Mouse (Mus musculus) hindlimb bud, embryonic 11.5 days (tissue): ENCODE measurements at regions not wholly inside any gene's neighbourhood (a gene's known extent, or its start where the extent isn't known, plus 50 kb on each side); places are given as distances from the start of the nearest gene placed in this dataset.

Experiments
- DNase-seq: peaks from one replicate; pipeline ENCODE4 v3.0.0-alpha.2; 2012; ENCODE audit warnings: low read depth, low spot score; ENCODE audit errors: extremely low spot score

DNA sequence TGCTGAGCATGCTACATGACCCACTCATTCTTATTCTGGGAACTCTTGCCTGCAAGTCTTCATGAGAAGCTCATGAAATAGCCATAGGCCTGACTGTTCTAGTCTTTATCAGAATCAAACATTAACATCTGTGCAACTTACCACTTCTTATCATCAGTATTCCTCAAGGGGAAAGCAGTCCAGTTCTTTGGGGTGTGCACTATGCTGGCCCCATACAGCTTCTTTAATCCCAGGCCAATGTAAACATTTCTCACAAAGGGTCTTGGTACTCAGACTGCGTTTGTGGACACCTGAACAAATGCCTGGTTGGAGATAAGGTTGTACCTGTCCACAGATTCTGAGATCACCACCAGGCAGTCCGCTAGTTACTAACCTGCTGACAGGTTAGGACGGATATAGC is 51.3 kb downstream of the 3110018I06Rik start:
- DNase-seq = no peak

DNA sequence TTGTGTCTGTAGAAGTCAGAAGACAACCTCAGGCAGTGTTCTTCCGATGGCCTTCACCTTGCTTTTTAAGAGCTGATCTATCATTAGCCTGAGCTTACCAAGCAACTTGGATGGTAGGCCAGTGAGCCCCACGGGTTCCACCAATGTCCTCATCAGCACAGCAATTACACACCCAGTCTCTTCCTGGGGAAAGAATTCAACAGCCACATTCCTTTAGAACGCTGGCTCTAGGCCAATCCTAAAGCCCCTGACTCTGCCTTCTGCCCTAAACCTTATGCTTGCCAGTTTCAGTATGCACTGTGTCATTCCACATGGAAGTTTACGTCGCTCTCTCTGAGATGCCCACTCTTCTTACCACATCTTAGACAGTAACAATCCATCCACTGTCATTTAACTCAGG is 52.8 kb downstream of the 3110018I06Rik start:
- DNase-seq = no peak

DNA sequence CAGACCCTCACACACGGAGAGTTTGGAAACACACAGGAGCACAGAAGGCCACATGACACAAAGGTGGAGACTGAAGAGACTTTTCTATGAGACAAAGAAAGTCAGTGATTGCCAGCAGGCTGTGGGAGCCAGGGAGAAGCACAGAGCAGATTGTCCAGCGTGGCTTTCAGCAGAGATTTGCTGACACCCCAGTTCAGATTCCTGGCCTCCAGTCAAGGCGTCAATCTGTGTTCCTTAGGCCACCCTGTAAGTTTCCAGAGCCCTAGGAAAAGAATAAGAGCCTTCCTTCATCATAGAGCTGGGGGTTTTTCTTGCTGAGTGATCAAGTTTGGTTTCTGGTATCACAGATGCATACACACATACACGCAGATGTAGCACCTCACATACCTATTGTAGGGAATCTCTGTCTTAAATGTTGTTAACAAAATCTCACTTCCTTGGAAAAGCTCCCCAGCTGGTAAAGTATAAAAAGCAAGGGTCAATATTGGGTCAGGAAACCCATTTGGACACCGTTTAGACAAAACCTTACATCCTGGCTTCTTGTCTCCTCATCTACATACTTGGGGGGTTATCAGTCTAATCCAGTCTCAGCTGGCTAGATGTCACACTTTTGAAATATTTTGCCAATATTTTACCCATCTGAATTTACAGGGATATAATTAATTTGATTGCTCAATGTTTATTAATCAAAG is 58.9 kb downstream of the 3110018I06Rik start:
- no peak for DNase-seq

DNA sequence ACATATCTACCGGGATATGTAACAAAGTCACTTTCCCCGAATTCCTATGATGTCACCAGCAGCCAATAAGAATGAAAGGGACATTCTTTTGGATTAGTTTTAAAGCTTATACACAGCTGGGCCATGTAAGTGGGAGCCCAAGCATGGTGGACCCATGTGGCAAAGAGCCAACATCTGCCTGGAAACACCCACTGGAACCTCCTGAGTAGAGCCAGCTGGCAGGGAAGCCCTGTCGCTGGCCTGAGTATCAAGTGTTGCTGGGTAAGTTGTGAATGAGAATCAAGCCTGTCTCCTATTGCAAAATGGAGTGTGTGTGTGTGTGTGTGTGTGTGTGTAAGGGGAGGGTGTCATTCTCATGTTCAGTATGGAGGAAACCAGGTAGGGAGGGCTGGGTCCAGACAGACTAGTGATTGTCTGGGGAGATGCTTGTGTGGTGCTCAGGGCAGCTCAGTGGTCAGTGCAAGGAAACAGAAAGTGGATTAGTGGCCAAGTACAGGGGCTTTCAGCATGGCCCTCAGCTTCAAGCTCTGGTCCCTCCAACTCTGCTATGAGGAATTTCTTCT is 59.5 kb downstream of the 3110018I06Rik start:
- DNase-seq = no peak

DNA sequence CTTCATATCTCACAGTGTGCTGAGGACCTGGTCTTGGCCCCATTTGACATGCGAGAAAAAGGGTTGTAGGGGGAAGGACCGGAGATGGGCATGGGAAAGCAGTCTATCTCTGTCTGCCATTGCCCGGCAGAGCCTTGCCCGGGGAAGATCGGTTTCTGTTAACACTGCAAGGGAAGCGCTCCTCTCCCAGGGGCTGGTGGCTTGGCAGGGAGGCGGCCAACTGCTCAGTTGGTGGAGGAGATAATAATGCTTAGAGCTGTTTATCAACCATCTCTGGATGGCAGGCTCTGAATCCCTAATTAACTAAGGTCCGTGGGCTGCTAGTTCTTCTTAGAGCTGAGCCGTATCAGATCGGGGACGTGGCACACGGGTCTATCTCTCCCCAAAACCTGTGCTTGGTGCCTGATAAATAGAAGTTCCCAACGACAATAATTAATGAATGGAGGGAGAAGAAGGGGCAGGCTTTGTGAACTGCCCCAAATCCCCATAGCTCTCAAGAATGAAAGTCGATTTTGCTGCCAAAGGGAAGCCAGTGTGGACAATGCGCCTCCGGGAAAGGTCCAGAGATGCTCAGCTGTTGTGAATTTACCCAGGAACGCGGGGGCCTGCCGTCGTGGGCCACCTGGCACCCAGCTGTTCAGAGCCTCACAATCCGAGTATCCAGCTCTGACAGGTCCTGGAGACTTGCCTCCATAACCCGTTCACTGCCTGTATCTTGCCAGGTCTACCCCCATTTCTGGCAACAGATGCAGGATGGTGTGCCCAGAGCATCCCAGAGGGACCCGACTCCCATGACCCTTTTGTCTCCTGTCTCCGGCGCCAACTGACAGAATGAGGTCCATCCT is 61.2 kb downstream of the 3110018I06Rik start:
- DNase-seq = no peak

DNA sequence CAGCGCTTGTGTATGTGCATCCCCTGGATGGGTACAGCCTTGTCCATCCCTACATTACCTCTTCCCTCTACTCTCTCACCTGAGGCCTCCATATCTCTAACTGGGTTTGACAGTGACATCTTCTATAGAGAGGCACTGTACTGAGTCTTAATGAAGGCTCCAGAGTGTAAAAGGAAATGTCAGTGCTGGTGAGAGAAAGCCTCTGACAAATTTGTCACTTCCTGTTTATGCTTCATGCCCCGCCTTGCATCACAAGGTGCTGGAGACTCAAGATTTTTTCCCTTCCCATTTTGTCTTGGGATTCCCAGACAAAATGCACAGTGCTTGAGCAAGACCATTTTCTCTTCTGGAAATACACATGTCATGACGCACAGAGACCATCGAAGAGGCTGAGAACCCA is 70.8 kb downstream of the 3110018I06Rik start:
- DNase-seq = no peak

DNA sequence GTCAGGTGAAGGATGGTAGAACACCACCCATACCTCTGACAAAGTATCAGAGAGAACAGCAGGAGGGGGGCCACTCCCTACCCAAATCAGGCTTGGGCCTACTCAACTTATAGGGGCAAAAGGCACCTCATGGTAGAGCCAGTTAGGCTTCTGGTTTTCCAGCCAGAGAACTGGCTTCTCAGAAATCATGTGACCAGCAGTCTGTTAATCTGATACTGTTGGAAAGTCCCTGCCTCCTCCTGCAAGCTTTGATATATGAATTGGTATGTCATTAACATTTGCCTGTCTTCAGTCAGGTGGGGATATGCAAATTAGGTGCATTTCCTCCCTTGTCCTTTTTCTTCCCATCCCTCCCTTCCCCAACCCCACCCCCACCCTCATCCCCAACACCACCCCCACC is 71.7 kb downstream of the 3110018I06Rik start:
- no peak for DNase-seq

DNA sequence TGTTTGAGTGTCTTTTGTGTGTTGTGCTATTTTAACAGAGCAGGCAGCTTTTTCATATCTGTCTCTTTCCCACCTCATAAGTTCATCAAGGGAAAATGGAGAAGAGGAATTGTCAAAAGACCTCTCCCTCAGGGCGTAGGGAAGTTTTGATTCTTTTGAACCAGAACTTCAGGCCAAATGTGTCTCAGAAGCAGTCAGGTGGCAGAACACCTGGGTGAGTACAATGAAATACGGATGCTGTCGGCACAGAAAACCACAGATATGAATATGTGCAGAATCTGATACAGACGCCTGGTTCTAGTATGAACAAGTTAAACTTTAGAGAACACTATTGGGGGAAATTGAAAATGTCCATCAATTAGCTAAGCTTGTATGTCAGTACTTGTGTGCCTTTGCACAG is 84.2 kb downstream of the 3110018I06Rik start:
- DNase-seq = no peak

DNA sequence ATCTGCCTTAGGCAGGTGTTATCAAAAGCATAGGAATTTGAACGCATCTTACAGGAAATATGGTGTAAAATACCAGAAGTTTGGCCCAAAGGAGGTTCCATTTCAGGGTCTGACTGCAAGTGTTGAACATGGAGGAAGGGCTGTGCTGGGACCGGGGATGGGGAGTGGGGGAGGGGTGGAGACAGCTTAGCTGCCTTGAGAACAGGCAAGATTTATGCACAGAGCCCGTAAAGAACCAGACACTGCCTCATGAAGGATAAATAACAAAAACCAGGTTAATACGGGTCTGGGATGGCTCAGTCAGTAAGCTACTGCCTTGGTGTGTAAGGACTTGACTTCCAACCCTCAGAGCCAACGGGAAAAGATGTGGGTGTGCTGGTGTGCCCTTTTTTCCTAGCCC is 91.1 kb downstream of the 3110018I06Rik start:
- DNase-seq = no peak

DNA sequence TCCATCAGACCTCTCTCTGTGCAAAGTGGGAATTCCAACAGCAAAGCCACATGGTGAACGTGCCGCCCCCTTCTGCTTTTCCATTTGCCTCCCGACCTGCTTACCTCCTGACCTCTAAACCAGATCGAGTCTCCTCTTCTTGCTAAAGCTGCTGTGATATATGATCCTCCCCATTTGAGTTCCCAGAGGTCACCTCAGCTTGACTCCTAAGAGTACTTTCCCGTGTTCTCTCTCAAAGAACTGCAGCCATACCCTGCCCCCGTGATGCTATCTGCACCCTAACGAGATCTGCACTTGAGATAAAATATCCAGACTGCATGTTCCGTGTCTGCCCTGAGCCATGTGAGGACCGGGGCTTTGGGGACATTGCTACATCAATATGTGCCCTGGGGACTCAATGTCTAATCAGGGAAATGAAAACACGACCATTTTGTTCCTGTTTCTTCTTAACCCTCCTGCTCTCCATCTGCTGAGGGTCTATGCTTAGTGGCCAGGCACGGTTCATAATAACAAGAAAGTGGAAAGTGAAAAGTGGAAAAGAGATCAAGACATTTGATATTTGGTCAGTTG is 94.8 kb downstream of the 3110018I06Rik start:
- DNase-seq = no peak

DNA sequence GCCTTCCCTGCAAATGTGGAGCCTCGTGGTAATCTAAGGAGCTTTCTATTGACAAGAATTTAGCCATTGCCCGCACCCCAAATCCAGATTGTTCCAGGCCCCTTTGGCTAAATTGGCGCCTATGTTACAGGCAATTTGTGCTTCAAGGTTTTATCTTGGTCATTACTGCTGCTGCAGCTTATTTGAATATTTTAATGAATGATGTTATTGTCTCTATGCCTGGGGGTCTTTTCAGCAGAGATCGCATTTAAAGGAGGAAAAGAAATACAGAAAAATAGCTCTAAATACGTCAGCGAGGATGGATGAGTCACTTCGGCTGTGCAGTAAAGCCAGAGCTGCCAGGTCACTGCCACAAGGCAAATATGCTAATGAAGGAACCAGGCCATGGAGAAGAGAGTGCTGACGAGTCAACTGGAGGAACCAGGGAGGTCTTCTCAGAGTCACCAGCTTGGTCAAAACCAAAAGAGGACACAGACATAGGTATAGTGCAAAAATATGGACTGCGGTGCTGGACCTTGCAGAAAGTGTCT is 97.3 kb downstream of the 3110018I06Rik start:
- no peak for DNase-seq

DNA sequence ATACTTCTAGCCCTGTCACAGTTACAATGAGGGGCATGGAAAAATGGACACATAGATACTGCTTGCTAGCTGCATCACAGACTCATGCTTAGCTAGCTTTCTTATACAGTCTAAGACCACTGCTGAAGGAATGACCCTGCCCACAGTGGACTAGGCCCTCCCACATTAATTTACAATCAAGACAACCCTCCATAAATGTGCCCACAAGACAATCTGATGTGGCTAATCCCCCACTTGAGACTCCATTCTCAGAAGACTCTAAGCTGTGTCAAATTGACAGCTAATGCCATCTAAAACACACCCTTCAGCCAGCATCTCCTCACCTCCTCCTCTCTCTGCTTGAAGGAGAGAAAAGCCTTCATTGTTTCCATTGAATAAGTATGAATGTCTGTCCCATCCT is 107.8 kb downstream of the 3110018I06Rik start:
- no peak for DNase-seq

DNA sequence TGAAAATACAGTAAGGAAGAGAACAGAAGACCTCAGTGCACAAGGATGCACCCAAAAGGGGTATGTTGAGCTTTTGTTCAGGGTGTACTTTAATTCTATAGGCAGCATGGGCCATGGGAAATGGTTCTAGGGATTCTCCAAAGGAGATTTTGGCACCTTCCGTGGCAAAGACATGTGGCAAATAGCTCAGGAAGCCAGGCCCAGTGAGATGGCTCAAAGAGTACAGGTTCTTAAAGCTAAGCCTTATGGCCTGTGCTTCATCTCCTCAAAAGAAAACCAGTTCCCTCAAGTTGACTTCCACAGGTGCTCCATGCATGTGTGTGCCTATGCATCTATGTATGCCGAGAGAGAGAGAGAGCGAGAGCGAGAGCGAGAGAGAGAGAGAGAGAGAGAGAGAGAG is 112.1 kb downstream of the 3110018I06Rik start:
- no peak for DNase-seq

DNA sequence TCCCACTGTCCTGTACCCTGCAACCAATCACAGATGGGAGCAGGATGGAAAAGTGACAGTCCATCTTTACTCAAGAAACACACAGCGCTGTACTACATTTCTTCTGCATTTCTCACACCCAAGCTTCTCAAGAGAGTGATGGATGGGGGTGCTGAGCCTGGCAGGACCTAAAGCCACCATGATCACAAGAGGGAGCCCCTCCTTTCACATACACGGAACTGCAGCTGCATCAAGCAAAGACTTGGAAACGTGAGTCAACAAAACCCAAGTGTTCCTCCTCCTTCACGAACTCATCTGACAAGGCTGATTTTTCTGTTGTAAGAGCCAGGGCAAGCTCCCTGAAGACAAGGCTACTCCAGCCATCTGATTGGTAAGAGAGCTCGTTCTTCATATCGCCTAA is 120.5 kb downstream of the 3110018I06Rik start:
- DNase-seq = no peak

DNA sequence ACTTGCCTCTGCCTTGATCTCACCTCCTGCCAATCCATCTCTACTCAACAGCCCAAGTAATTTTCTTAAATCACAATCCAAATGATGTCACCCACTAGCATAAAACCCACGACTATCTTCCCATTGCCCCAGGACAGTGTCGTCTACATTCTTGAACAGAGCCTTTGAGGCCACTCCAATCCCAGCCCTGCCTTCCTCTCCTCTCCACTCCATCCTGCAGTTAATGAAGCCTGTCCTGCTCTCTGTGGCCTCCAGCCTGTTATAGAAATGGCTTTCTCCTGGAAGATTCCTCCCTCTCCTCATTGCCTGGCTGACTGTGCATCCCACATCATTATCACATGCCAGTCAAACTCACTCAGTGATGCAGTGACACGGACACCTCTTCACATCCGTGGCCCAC is 121.6 kb downstream of the 3110018I06Rik start:
- DNase-seq = no peak

DNA sequence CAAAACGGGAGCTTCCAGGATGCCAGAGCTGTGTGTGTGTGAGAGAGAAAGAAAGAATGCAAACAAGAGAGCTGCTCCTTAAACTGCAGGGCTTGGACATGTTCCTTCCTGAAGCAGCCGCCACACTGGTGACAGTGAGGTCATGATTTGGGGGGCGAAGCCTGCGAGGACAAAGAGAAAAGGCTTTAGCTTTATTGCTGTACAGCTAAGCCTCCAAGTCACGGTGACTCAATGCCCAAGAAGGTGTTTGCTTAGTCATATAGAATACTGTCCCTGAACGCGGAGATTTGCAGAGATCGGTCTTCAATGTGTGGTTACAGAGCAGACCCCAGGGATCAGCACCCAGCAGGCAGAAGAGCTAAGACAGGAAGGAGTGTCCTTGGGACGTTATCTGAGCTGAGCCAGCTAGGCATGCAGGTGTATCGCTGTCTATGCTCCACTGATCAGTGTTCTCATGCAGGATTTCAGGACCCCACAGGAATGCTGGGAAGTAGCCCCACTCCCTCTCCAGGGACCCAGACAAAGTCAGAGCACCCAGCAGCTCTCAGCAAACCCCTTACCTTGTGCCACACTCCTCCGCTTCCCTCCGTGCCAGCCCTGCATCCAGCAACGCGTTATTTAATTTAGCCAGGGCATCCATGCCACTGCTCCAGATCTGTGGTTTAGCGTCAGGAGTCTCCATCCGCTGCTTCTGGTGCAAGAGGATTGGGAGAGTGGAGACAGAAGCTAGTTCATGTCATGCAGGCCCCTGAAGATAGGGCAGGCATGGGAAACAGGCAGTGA is 129.0 kb downstream of the 3110018I06Rik start:
- DNase-seq = no peak

DNA sequence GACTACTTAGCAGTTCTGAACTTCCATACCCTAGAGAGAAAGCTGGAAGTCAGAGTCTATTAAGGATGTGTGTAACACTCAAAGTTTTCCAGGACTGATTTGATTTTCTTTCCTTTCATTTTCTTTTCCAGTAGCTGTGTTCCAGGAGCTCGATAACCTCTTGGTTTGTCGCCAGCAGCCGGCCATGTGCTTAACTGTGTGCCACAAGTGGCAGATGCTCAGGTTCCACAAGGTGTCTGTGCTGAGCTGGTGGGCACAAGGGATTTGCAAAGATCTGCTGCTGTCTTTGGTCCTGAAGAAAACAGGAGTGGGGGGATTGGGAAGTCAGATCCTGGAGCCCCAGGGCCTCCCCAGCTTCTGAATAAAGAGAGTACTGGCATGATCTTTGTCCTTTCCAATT is 136.0 kb downstream of the 3110018I06Rik start:
- DNase-seq = no peak

DNA sequence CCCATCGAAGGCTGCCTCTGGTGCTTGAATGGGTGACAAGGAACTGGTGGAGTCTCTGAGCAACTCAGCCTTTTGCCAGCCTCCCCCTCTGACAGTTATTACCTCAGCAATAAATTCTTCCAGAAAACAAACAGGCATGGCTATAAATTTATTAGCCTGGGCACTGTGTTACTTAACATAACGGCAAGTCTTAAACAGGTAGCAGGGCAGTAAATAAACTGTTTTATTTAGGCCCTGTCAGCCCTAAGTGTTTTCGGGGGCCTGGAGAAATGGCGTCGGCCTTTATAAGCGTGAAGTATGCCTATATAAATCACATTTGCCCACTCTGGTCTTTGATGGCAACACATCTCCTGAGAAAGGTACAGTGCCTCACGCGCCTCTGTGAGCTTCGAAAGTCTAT is 159.6 kb downstream of the 3110018I06Rik start:
- DNase-seq = peak; percentile 57

DNA sequence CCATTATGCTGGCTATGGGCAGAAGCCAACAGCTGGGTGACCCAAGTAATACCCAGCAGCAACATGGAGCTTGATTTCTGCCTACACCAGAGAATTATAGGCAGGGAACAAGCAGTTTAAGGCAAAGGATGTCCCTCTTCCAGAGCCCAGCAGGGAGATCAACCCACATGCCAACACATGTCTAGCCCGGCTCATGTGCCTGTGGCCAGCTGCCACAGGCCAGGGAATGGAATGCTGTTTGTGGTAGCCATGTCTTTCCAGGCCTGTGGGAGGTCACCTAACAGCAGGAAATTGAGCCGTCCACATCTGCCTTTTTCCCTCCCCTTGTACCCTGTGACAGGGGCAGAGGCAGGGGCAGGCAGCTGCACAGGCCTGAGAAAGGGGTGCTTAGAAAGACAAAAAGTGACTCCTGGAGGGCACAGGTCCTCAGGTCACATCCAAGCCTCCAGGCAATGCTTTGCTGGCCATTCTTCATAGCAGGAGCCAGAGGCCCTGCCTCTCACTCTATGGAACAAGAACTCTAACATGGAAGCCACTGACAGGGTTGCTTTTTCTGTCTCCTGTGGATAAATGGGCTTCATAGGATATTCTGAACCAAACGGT is 163.8 kb downstream of the 3110018I06Rik start:
- DNase-seq = no peak

DNA sequence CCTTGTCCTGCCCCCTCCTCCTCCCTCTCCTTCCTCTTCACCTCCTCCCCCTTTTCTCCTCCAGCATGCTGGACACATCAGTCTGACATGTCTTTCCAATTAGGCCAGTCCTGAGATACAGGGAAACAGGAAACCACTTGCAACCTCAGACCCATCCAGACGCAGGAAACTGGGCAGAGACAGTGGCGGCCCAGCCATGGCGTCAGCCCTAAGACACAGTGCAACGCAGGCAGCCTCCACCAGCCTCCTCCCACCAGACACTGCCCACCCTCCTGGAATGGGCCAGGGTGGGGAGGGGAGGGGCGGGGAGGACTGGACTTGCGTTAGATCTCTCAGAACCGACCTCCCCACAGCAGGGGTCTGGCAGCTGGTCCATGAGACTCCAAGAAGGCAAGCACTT is 164.7 kb downstream of the 3110018I06Rik start:
- DNase-seq = no peak
